Mouse (Mus musculus) embryonic facial prominence, embryonic 14.5 days (tissue): ENCODE data around the gene Plcb4. TPM values are rescaled to one million over a fixed set of nuclear protein-coding genes. Genes with fewer than 3 reads are reported as not detected.
"Not testable (repeated sequence)": the region's sequence is repeated elsewhere in the genome, so short reads cannot be mapped to it uniquely, and the experiment has no call there.

ENCODE experiments used
- ATAC-seq: fragments of 200-750 bp; cut with Nextera tagmentation; 2 replicates; pipeline ENCODE4 v1.8.0; 2017; ENCODE audit warnings: low read depth, moderate number of reproducible peaks, moderate TSS enrichment
- DNase-seq: peaks from one replicate; pipeline ENCODE4 v3.0.0-alpha.2; 2015; ENCODE audit warnings: low spot score
- H3K27ac ChIP-seq: fragments of 300-500 bp; sonication (generic); replicated peaks from 2 replicates; pipeline ENCODE4 v1.5.1; 2014; ENCODE audit warnings: low read depth, mild to moderate bottlenecking, low read length, moderate library complexity
- H3K27me3 ChIP-seq: fragments of 300-500 bp; sonication (generic); replicated peaks from 2 replicates; pipeline ENCODE4 v1.6.1; 2014; ENCODE audit warnings: low read length; ENCODE audit not compliant: control insufficient read depth, insufficient read depth
- H3K36me3 ChIP-seq: fragments of 300-500 bp; sonication (generic); 2 replicates; pipeline ENCODE4 v1.6.1; 2014; ENCODE audit warnings: low read length, mixed read lengths; ENCODE audit not compliant: control insufficient read depth, insufficient read depth
- H3K4me1 ChIP-seq: fragments of 300-500 bp; sonication (generic); 2 replicates; pipeline ENCODE4 v1.6.1; 2014; ENCODE audit warnings: antibody characterized with exemption, low read length; ENCODE audit not compliant: control insufficient read depth, insufficient read depth
- H3K4me2 ChIP-seq: fragments of 300-500 bp; sonication (generic); 2 replicates; pipeline ENCODE4 v1.6.1; 2014; ENCODE audit warnings: low read depth, mild to moderate bottlenecking, low read length, moderate library complexity, mixed read lengths
- H3K4me3 ChIP-seq: fragments of 300-500 bp; sonication (generic); 2 replicates; pipeline ENCODE4 v1.5.1; 2014; ENCODE audit warnings: low read depth, mild to moderate bottlenecking, low read length
- H3K9ac ChIP-seq: fragments of 300-500 bp; sonication (generic); 2 replicates; pipeline ENCODE4 v1.6.1; 2014; ENCODE audit warnings: low read depth, mild to moderate bottlenecking, low read length, moderate library complexity, mixed read lengths
- H3K9me3 ChIP-seq: fragments of 300-500 bp; sonication (generic); 2 replicates; pipeline ENCODE4 v1.6.1; 2016; ENCODE audit warnings: low read length; ENCODE audit not compliant: control insufficient read depth
- WGBS: fragments of 180-500 bp; shearing (Covaris S2); extraction: QIAGEN DNeasy Blood & Tissue Kit; methylation state at CpG from one replicate; pipeline ENCODE4 v1.1.7; 2014; 5-methylcytosine and 5-hydroxymethylcytosine counted together
- polyA plus RNA-seq: library from polyadenylated mRNA; unstranded; fragments of >200 nt; fragmentation: Nextera tagmentation; extraction: Ambion mirVana; gene quantifications from 2 replicates; pipeline ENCODE4 v1.2.1, GENCODE M21; 2014

Gene Plcb4
- polyA plus RNA-seq, 1 experiment from 2014 or later = 20.8 TPM

GRCm38 (mm10) chr2:135888767-135889166 lies 230.0 kb downstream of the Plcb4 start:
- Histone ChIP-seq H3K9me3 (no peaks in the 10 kb centered on the region), H3K27me3 (no peaks in the 10 kb centered on the region), H3K9ac (no peak overlapping the region), H3K4me1 (no peaks in the 10 kb centered on the region), H3K27ac (no peak overlapping the region), H3K36me3 (no peaks in the 10 kb centered on the region), H3K4me2 (no peak overlapping the region), H3K4me3 (no peak overlapping the region)
- no peak for ATAC-seq
- DNase-seq = no peak
- 80% methylated on average over 10 of the region's 10 CpGs for WGBS

- H3K36me3 ChIP-seq = no peaks in the 10 kb centered on the region
- no peaks in the 10 kb centered on the region for H3K4me1 ChIP-seq
- DNase-seq (no peak), ATAC-seq (no peak)
- H3K9me3 ChIP-seq = no peaks in the 10 kb centered on the region
- H3K9ac ChIP-seq = no peak overlapping the region
- 83% methylated on average over 1 of the region's 1 CpGs for WGBS
- H3K4me3 ChIP-seq = no peak overlapping the region
- no peaks in the 10 kb centered on the region for H3K27me3 ChIP-seq
- no peak overlapping the region for H3K4me2 ChIP-seq
- no peak overlapping the region for H3K27ac ChIP-seq
Measured at GRCm38 (mm10) chr2:135890083-135890482, 231.3 kb downstream of the Plcb4 start.

GRCm38 (mm10) chr2:135891097-135891496 lies 232.3 kb downstream of the Plcb4 start:
- H3K4me2 ChIP-seq = no peak overlapping the region
- DNase-seq = no peak

GRCm38 (mm10) chr2:135891686-135892085 lies 232.9 kb downstream of the Plcb4 start:
- no peak for ATAC-seq
- no peak overlapping the region for H3K9ac ChIP-seq

More at GRCm38 (mm10) chr2:135891097-135891496, 232.3 kb downstream of the Plcb4 start:
- no peaks in the 10 kb centered on the region for H3K27me3 ChIP-seq
- no peak for ATAC-seq
- no peaks in the 10 kb centered on the region for H3K9me3 ChIP-seq
- no peaks in the 10 kb centered on the region for H3K36me3 ChIP-seq
- no peaks in the 10 kb centered on the region for H3K4me1 ChIP-seq
- no peak overlapping the region for H3K9ac ChIP-seq
- 93% methylated on average over 10 of the region's 10 CpGs for WGBS
- H3K27ac ChIP-seq = no peak overlapping the region
- H3K4me3 ChIP-seq = no peak overlapping the region

GRCm38 (mm10) chr2:135894582-135894981 lies 235.8 kb downstream of the Plcb4 start:
- Histone ChIP-seq H3K9me3 (no peaks in the 10 kb centered on the region), H3K27me3 (no peaks in the 10 kb centered on the region), H3K4me3 (no peak overlapping the region), H3K4me1 (no peaks in the 10 kb centered on the region), H3K36me3 (no peaks in the 10 kb centered on the region), H3K9ac (no peak overlapping the region), H3K4me2 (no peak overlapping the region), H3K27ac (no peak overlapping the region)
- DNase-seq (no peak), ATAC-seq (no peak)
- 79% methylated on average over 2 of the region's 2 CpGs for WGBS

More at GRCm38 (mm10) chr2:135891686-135892085, 232.9 kb downstream of the Plcb4 start:
- Histone ChIP-seq H3K27ac (no peak overlapping the region), H3K27me3 (no peaks in the 10 kb centered on the region), H3K4me3 (no peak overlapping the region), H3K36me3 (no peaks in the 10 kb centered on the region), H3K9me3 (no peaks in the 10 kb centered on the region), H3K4me1 (no peaks in the 10 kb centered on the region), H3K4me2 (no peak overlapping the region)
- 90% methylated on average over 5 of the region's 5 CpGs for WGBS
- DNase-seq = no peak

GRCm38 (mm10) chr2:135898025-135898424 lies 239.2 kb downstream of the Plcb4 start:
- no peaks in the 10 kb centered on the region for H3K4me1 ChIP-seq
- no peak overlapping the region for H3K4me3 ChIP-seq
- WGBS = 54% methylated on average over 4 of the region's 4 CpGs
- H3K27ac ChIP-seq = no peak overlapping the region
- no peaks in the 10 kb centered on the region for H3K27me3 ChIP-seq
- H3K4me2 ChIP-seq = no peak overlapping the region
- DNase-seq = no peak
- no peaks in the 10 kb centered on the region for H3K9me3 ChIP-seq
- no peak overlapping the region for H3K9ac ChIP-seq
- no peaks in the 10 kb centered on the region for H3K36me3 ChIP-seq
- ATAC-seq = no peak

GRCm38 (mm10) chr2:135899931-135900330 lies 241.1 kb downstream of the Plcb4 start:
- not testable (repeated sequence) for H3K9me3 ChIP-seq, H3K4me3 ChIP-seq, ATAC-seq, H3K4me2 ChIP-seq, DNase-seq, H3K27ac ChIP-seq, H3K27me3 ChIP-seq, H3K36me3 ChIP-seq, H3K4me1 ChIP-seq, H3K9ac ChIP-seq
- WGBS = 85% methylated on average over 4 of the region's 4 CpGs

- Histone ChIP-seq H3K27me3 (no peaks in the 10 kb centered on the region), H3K27ac (no peak overlapping the region), H3K9ac (no peak overlapping the region), H3K4me3 (no peak overlapping the region), H3K36me3 (no peaks in the 10 kb centered on the region), H3K4me1 (no peaks in the 10 kb centered on the region), H3K9me3 (no peaks in the 10 kb centered on the region), H3K4me2 (no peak overlapping the region)
- ATAC-seq = no peak
- 85% methylated on average over 4 of the region's 4 CpGs for WGBS
- no peak for DNase-seq
Measured at GRCm38 (mm10) chr2:135901015-135901414, 242.2 kb downstream of the Plcb4 start.

GRCm38 (mm10) chr2:135904262-135904661 lies 245.5 kb downstream of the Plcb4 start:
- no peak overlapping the region for H3K4me3 ChIP-seq
- no peak for ATAC-seq
- H3K27me3 ChIP-seq = no peaks in the 10 kb centered on the region
- H3K9ac ChIP-seq = no peak overlapping the region
- H3K4me1 ChIP-seq = no peaks in the 10 kb centered on the region
- H3K4me2 ChIP-seq = no peak overlapping the region
- WGBS = 71% methylated on average over 4 of the region's 4 CpGs
- DNase-seq = no peak
- no peaks in the 10 kb centered on the region for H3K36me3 ChIP-seq
- no peaks in the 10 kb centered on the region for H3K9me3 ChIP-seq
- no peak overlapping the region for H3K27ac ChIP-seq
